Mouse (Mus musculus) left cerebral cortex, adult 8-10 months (tissue): Measurements from ENCODE around the gene Kif14. TPM values are rescaled to one million over a fixed set of nuclear protein-coding genes. Genes with fewer than 3 reads are reported as not detected.
A peak's percentile ranks its signal among the peaks of the same experiment; 100 is the strongest.

Source experiments
- DNase-seq, 2 experiments: peaks; one replicate each; pipeline ENCODE4 v3.0.0; 2022; ENCODE audit warnings: low spot score in 2 of 2
- total RNA-seq, 4 experiments: library from RNA; stranded (reverse); gene quantifications; 2 replicates each; pipeline ENCODE4 v1.2.4; 2022

Gene Kif14
- total RNA-seq: under 1 TPM; 0.07 to 0.37 (median 0.19) TPM

GRCm38 (mm10) chr1:136466143-136466811 is at the start of gene Kif14:
Gene Kif14, plus strand, starts transcription at chr1:136466343.
- DNase-seq: peak; percentile 75 to 92

GRCm38 (mm10) chr1:136418393-136418792 is 47.8 kb upstream of the Kif14 start:
- peak in 1 of 2 experiments; percentile 47 for DNase-seq

- DNase-seq: no peak
Measured at GRCm38 (mm10) chr1:136427166-136427969, 38.8 kb upstream of the Kif14 start.

- DNase-seq: no peak
Measured at GRCm38 (mm10) chr1:136428981-136429380, 37.2 kb upstream of the Kif14 start.

- DNase-seq: no peak
Measured at GRCm38 (mm10) chr1:136430126-136430818, 35.9 kb upstream of the Kif14 start.

- no peak for DNase-seq
Measured at GRCm38 (mm10) chr1:136440741-136441140, 25.4 kb upstream of the Kif14 start.

GRCm38 (mm10) chr1:136442809-136443208 is 23.3 kb upstream of the Kif14 start:
- DNase-seq: no peak

- DNase-seq: no peak
Measured at GRCm38 (mm10) chr1:136444555-136445255, 21.4 kb upstream of the Kif14 start.

- DNase-seq: no peak
Measured at GRCm38 (mm10) chr1:136446933-136447332, 19.2 kb upstream of the Kif14 start.

GRCm38 (mm10) chr1:136447338-136447737 is 18.8 kb upstream of the Kif14 start:
- DNase-seq: no peak

GRCm38 (mm10) chr1:136449541-136449940 is 16.6 kb upstream of the Kif14 start:
- DNase-seq: no peak

GRCm38 (mm10) chr1:136450206-136450605 is 15.9 kb upstream of the Kif14 start:
- DNase-seq: no peak

- DNase-seq: no peak
Measured at GRCm38 (mm10) chr1:136452421-136452820, 13.7 kb upstream of the Kif14 start.

GRCm38 (mm10) chr1:136455756-136456585 is 10.2 kb upstream of the Kif14 start:
- no peak for DNase-seq

GRCm38 (mm10) chr1:136456741-136457140 is 9.4 kb upstream of the Kif14 start:
- no peak for DNase-seq

- DNase-seq: no peak
Measured at GRCm38 (mm10) chr1:136457403-136457802, 8.7 kb upstream of the Kif14 start.

- DNase-seq: no peak
Measured at GRCm38 (mm10) chr1:136458691-136459245, 7.4 kb upstream of the Kif14 start.

GRCm38 (mm10) chr1:136462443-136462842 is 3.7 kb upstream of the Kif14 start:
- DNase-seq: peak in 1 of 2 experiments; percentile 38

GRCm38 (mm10) chr1:136465168-136465567 is 975 bp upstream of the Kif14 start:
- no peak for DNase-seq

- DNase-seq: no peak
Measured at GRCm38 (mm10) chr1:136469408-136469807, 3.3 kb downstream of the Kif14 start.
